Mouse (Mus musculus) hindbrain, embryonic 11.5 days (tissue): ENCODE data around the gene Cs. TPM values are rescaled to one million over a fixed set of nuclear protein-coding genes. Genes with fewer than 3 reads are reported as not detected.
A peak's percentile ranks its signal among the peaks of the same experiment; 100 is the strongest.

ENCODE experiments used
- ATAC-seq: fragments of 200-750 bp; cut with Nextera tagmentation; 2 replicates; pipeline ENCODE4 v1.8.0; 2017; ENCODE audit warnings: mild to moderate bottlenecking, moderate TSS enrichment, moderate library complexity; ENCODE audit not compliant: low FRiP score
- DNase-seq: peaks from one replicate; pipeline ENCODE4 v3.0.0-alpha.2; 2015; ENCODE audit warnings: low spot score
- H3K27ac ChIP-seq: fragments of 300-500 bp; sonication (generic); 2 replicates; pipeline ENCODE4 v1.5.1; 2014; ENCODE audit warnings: mild to moderate bottlenecking, low read depth, low read length
- H3K27me3 ChIP-seq: fragments of 300-500 bp; sonication (generic); 2 replicates; pipeline ENCODE4 v1.6.1; 2014; ENCODE audit warnings: mild to moderate bottlenecking, low read length, moderate library complexity, mixed read lengths; ENCODE audit not compliant: control insufficient read depth, insufficient read depth
- H3K36me3 ChIP-seq: fragments of 300-500 bp; sonication (generic); 2 replicates; pipeline ENCODE4 v1.6.1; 2014; ENCODE audit warnings: mild to moderate bottlenecking, low read length, moderate library complexity, mixed read lengths; ENCODE audit not compliant: control insufficient read depth, insufficient read depth
- H3K4me1 ChIP-seq: fragments of 300-500 bp; sonication (generic); replicated peaks from 2 replicates; pipeline ENCODE4 v1.6.1; 2014; ENCODE audit warnings: low read length, mixed read lengths; ENCODE audit not compliant: control insufficient read depth, insufficient read depth
- H3K4me2 ChIP-seq: fragments of 300-500 bp; sonication (generic); replicated peaks from 2 replicates; pipeline ENCODE4 v1.6.1; 2014; ENCODE audit warnings: mild to moderate bottlenecking, low read depth, low read length
- H3K4me3 ChIP-seq: fragments of 300-500 bp; sonication (generic); 2 replicates; pipeline ENCODE4 v1.5.1; 2014; ENCODE audit warnings: low read depth, low read length
- H3K9ac ChIP-seq: fragments of 300-500 bp; sonication (generic); 2 replicates; pipeline ENCODE4 v1.6.1; 2014; ENCODE audit warnings: low read depth, low read length
- H3K9me3 ChIP-seq: fragments of 300-500 bp; sonication (generic); 2 replicates; pipeline ENCODE4 v1.6.1; 2016; ENCODE audit warnings: low read length; ENCODE audit not compliant: control insufficient read depth
- WGBS: fragments of 180-500 bp; shearing (Covaris S2); extraction: QIAGEN DNeasy Blood & Tissue Kit; methylation state at CpG from one replicate; pipeline ENCODE4 v1.1.7; 2014; 5-methylcytosine and 5-hydroxymethylcytosine counted together
- polyA plus RNA-seq: library from polyadenylated mRNA; unstranded; fragments of >200 nt; fragmentation: Nextera tagmentation; extraction: Ambion mirVana; gene quantifications from 2 replicates; pipeline ENCODE4 v1.2.1, GENCODE M21; 2014

Gene Cs
- polyA plus RNA-seq, 1 experiment from 2014 or later = 242 TPM

DNA sequence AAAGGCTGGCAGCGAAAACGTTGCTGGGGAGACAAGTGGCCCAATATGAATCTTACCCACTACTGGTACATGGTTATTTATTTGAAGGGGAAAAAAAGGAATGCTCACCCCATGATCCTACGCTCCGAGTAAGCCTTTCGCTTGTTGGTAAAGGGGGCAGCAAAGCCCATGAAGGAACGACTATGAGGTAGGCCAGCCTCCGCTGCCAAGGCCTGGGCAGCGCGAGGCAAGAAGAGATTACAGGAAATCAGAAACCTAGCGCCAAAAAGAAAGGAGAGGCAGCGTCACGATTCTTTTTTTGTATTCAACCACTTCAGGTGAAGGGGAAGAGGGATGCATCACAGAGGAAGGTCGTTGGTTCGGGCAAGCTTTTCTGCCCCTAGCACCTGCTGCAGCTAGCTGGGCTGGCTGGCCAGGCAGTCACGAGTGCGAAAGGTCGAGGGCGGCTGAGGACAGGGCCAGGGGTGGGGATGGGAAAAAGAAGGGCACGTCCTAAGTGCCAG lies 30.4 kb downstream of the Cs start:
- H3K4me2 ChIP-seq = peak overlapping the region; percentile 79
- no peaks in the 10 kb centered on the region for H3K9me3 ChIP-seq
- no peaks in the 10 kb centered on the region for H3K27me3 ChIP-seq
- H3K4me3 ChIP-seq = peak overlapping the region; percentile 50
- H3K36me3 ChIP-seq = no peaks in the 10 kb centered on the region; the same call in 1 of the 2 replicates
- WGBS = 18% methylated on average over 19 of the region's 19 CpGs
- H3K27ac ChIP-seq = peak overlapping the region; percentile 92
- H3K9ac ChIP-seq = peak overlapping the region; percentile 52
- ATAC-seq (no peak), DNase-seq (no peak)
- peaks cover 12% of the 10 kb centered on the region for H3K4me1 ChIP-seq

DNA sequence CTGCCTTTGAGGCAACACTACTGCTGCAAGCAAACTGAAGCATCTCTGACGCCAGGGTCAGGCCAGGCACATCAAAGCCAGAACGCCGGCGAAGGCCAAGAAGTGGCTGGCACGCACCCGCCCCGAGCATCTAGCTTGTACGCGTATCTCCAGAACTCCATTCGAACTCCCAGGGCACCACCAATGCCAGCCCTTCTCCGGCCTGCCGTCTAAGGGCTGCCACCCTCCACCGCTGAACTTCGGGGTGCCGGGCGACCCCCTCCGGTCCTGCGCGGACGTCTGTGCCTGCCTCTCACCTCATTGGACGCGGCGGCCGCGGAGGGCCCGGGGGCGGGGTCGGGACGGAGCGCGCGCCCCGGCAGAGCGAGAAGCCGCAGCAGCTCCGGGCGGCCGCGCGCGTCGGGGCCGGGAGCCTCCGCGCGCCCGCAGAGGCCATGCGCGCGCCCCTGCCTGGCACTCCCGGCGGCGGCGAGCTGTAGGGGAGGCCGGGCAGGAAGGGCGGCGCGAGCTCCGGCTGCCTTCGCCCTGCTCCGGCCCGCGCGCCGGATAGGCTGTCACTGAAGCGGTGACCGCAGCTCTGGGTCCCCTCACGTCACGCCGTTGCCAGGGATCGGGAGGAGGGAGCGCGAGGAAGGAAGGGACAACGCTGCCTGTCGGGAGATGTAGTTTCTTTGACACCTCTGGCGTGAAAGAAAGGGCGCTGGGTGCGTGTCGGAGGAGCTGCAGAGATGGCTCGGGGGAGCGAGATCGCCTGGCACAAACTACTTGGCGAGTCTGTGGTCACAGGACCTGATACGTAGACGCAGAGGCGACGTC lies 31.1 kb downstream of the Cs start, which contains the start of gene Coq10a:
Coq10a (minus strand) TSS at position 596 of the 816 bp plus-strand sequence.
- no peaks in the 10 kb centered on the region for H3K27me3 ChIP-seq
- H3K4me2 ChIP-seq = peak within 1 kb of the TSS; percentile 79
- H3K9ac ChIP-seq = peak within 1 kb of the TSS; percentile 52
- H3K9me3 ChIP-seq = no peaks in the 10 kb centered on the region
- ATAC-seq (peak; percentile 97), DNase-seq (peak; percentile 91)
- H3K36me3 ChIP-seq = no peaks in the 10 kb centered on the region; the same call in 1 of the 2 replicates
- peak within 1 kb of the TSS; percentile 92 for H3K27ac ChIP-seq
- peak within 1 kb of the TSS; percentile 50 for H3K4me3 ChIP-seq
- under 1% methylated on average over 83 of the region's 87 CpGs for WGBS
- peaks cover 12% of the 10 kb centered on the region for H3K4me1 ChIP-seq

DNA sequence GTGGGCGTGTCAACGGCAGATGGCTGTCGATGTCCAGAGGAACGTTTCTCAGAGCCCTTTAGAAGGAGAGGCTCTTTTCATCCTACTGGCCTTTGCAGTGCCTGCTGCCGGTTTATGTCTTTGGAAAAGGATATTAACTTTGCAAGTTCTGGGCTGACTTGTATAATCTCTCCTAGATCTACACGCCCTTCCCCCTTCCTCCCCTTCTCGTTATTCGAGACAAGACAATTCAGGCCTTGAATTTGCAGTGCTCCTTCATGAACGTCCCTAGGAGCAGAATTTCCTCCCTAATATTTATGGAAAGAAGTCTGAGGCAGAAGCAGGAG lies 31.6 kb downstream of the Cs start:
- Histone ChIP-seq H3K9ac (peak overlapping the region; percentile 52), H3K27ac (peak overlapping the region; percentile 92), H3K4me3 (peak overlapping the region; percentile 50), H3K4me2 (peak overlapping the region; percentile 79), H3K27me3 (no peaks in the 10 kb centered on the region), H3K9me3 (no peaks in the 10 kb centered on the region), H3K4me1 (peaks cover 12% of the 10 kb centered on the region), H3K36me3 (no peaks in the 10 kb centered on the region)
- no peak for ATAC-seq
- 8% methylated on average over 9 of the region's 9 CpGs for WGBS
- DNase-seq = no peak

DNA sequence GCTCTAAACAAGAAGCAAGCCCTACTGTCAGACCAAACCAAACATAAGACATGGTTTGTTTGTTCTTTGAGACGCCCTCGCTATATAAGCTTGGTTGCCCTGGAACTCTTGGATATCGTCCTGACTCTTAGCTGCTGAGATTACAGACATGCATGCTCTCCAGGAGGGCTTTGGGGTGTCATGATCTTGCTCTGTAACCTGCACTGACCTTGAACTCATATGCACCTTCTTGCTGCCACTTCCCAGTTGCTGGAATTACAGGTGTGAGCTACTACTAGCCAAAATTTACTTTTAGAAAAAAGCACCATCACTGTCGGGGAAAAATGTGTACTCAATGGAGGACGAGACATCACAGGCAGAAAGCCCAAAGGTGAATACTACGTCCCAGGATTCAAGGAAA lies 32.1 kb downstream of the Cs start:
- Histone ChIP-seq H3K27ac (peak overlapping the region; percentile 92), H3K4me1 (peaks cover 12% of the 10 kb centered on the region), H3K4me3 (no peak overlapping the region; the same call in 1 of the 2 replicates), H3K36me3 (no peaks in the 10 kb centered on the region), H3K27me3 (no peaks in the 10 kb centered on the region), H3K9me3 (no peaks in the 10 kb centered on the region), H3K9ac (peak overlapping the region; percentile 52), H3K4me2 (peak overlapping the region; percentile 79)
- ATAC-seq (no peak), DNase-seq (no peak)
- 87% methylated on average over 6 of the region's 6 CpGs for WGBS

DNA sequence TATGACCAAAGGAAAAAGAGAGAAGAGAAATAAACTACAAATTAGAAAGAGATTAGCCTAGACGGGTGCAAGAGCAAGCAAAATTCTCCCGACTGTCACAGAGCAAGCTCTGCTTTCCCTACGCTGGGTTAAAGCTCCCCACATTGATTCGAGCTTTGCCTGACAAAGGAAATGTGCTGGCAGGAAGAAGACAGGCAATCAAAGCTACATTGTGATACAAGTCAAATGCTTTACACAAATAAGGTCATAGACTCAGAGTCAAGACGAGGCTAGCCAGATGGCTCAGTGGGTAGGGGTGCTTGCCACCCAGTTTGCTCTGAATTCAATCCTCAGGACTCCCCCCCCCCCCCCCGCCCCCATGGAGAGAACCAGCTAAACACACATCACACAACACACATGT lies 32.5 kb downstream of the Cs start:
- no peak for ATAC-seq
- no peak overlapping the region for H3K27ac ChIP-seq
- WGBS = 64% methylated on average over 5 of the region's 6 CpGs

DNA sequence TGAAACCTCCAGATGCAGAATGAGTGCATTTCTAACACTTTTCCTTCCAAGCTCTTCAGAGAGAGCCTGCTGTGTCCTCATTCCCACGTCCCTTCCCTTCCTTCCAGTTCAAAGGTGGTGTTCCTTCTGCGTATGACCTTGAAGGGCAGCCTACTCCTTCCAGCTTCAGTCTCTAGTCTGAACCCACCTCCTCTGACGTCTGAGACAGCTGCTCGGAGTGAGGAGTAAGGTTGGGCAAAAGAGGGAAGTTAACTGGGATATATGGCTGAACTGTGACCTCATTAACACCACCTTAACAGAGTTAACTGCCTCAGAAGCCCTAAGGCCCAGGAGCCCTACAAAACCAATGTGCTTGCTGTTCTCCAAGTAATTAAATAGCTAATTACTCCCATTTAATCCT lies 33.1 kb downstream of the Cs start:
- no peak overlapping the region for H3K4me2 ChIP-seq
- H3K36me3 ChIP-seq = no peaks in the 10 kb centered on the region
- ATAC-seq (no peak), DNase-seq (no peak)
- H3K9ac ChIP-seq = no peak overlapping the region
- no peak overlapping the region for H3K4me3 ChIP-seq
- WGBS = 63% methylated on average over 4 of the region's 4 CpGs
- H3K4me1 ChIP-seq = peaks cover 12% of the 10 kb centered on the region
- no peaks in the 10 kb centered on the region for H3K27me3 ChIP-seq
- H3K27ac ChIP-seq = no peak overlapping the region
- H3K9me3 ChIP-seq = no peaks in the 10 kb centered on the region

More for the DNA sequence above, 32.5 kb downstream of the Cs start:
- DNase-seq = no peak
- Histone ChIP-seq H3K4me3 (no peak overlapping the region), H3K36me3 (no peaks in the 10 kb centered on the region), H3K9ac (no peak overlapping the region; the same call in 1 of the 2 replicates), H3K27me3 (no peaks in the 10 kb centered on the region), H3K9me3 (no peaks in the 10 kb centered on the region), H3K4me2 (no peak overlapping the region), H3K4me1 (peaks cover 12% of the 10 kb centered on the region)

DNA sequence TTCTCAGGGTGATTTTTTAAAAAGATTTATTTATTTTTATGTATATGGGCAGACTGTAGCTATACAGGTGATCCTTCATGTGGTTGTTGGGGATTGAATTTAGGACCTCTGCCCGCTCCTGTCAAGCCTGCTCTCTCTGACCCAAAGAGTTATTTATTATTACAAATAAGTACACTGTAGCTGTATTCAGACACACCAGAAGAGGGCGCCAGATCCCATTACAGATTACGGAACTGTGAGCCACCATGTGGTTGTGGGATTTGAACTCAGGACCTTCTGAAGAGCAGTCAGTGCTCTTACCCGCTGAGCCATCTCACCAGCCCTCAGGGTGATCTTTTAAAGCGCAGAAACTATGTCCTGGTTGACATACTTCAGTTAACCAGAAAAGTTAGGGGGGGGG lies 34.6 kb downstream of the Cs start:
- Histone ChIP-seq H3K4me3 (no peak overlapping the region), H3K36me3 (no peaks in the 10 kb centered on the region), H3K4me2 (no peak overlapping the region), H3K4me1 (peaks cover 12% of the 10 kb centered on the region), H3K9me3 (no peaks in the 10 kb centered on the region), H3K27me3 (no peaks in the 10 kb centered on the region), H3K9ac (no peak overlapping the region), H3K27ac (no peak overlapping the region)
- ATAC-seq (no peak), DNase-seq (no peak)
- WGBS = 77% methylated on average over 5 of the region's 5 CpGs

DNA sequence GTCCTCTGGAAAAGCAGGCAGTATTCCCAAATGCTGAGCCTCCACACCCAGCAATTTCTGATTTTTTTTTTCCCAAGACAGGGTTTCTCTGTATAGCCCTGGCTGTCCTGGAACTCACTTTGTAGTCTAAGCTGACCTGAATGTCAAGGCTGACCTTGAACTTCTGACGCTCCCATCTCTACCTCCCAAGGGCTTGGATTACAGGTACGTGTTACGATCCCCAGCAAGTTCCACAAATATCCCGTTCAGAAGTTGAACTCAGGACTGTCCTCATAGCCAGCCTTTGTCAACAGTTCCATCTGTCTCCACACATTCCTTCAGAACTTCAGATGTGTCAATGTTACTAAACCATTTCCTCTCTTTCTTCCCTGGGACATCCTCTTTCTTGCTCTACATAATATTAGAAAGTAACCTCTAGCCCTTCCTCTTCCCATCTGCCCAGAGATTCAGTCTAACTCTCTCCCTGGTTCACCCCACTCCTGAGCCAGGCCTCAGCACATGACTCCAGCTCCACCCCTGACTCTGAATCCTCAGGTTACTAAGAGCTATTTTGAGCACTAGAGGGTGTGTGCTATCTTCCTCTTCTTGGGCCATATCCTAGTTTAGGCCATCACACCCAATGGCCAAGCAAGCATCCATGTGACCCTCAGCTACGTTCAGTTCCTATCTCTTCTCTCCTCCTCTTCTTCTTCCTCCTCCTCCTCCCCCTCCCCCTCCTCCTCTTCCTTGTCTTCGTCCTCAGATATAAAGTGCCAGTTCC lies 35.6 kb downstream of the Cs start:
- Histone ChIP-seq H3K9ac (no peak overlapping the region), H3K4me3 (no peak overlapping the region), H3K27ac (no peak overlapping the region), H3K4me2 (no peak overlapping the region), H3K4me1 (peaks cover 4% of the 10 kb centered on the region), H3K27me3 (no peaks in the 10 kb centered on the region), H3K36me3 (no peaks in the 10 kb centered on the region), H3K9me3 (no peaks in the 10 kb centered on the region)
- no peak for DNase-seq
- no peak for ATAC-seq
- WGBS = 83% methylated on average over 6 of the region's 6 CpGs
